Mouse (Mus musculus): ENCODE measurements around the gene Hnrnpm. TPM values are rescaled to one million over a fixed set of nuclear protein-coding genes. Genes with fewer than 3 reads are reported as not detected.

Gene Hnrnpm
- polyA plus RNA-seq, 1 experiment, result 220 TPM

- TF ChIP-seq CTCF (IDR thresholded peaks at IDR 0.05; ENCODE audit: borderline replicate concordance, control insufficient read depth, extremely low read depth, insufficient read depth, low read length, poor library complexity), result no peak
- TF ChIP-seq POLR2A (IDR thresholded peaks at IDR 0.05; ENCODE audit: control insufficient read depth, extremely low read depth, insufficient read depth, low read length, poor library complexity), result no peak
- DNase-seq, result no peak
- H3K27me3 ChIP-seq (ENCODE audit: control insufficient read depth, insufficient read depth, low read length), result no peaks in the 10 kb centered on the region
- peaks cover 20% of the 10 kb centered on the region for H3K36me3 ChIP-seq (ENCODE audit: control insufficient read depth, insufficient read depth, low read length)
- no peak overlapping the region for H3K4me3 ChIP-seq (ENCODE audit: control insufficient read depth, insufficient read depth, low read length)
- no peak overlapping the region for H3K27ac ChIP-seq (ENCODE audit: control insufficient read depth, insufficient read depth, low read length)
- no peaks in the 10 kb centered on the region; the same call in 1 of the 2 replicates for H3K4me1 ChIP-seq (replicated peaks; ENCODE audit: control insufficient read depth, insufficient read depth, low read length)
Observed at GRCm38 (mm10) chr17:33678771-33679170, 7.9 kb downstream of the Hnrnpm start.

GRCm38 (mm10) chr17:33676086-33676485 is 10.6 kb downstream of the Hnrnpm start:
- 100% methylated on average over 2 of the region's 2 CpGs for WGBS
- peaks cover 20% of the 10 kb centered on the region for H3K36me3 ChIP-seq (ENCODE audit: control insufficient read depth, insufficient read depth, low read length)
- H3K4me3 ChIP-seq (ENCODE audit: control insufficient read depth, insufficient read depth, low read length), result no peak overlapping the region
- H3K4me1 ChIP-seq (replicated peaks; ENCODE audit: control insufficient read depth, insufficient read depth, low read length), result no peaks in the 10 kb centered on the region
- no peak overlapping the region for H3K27ac ChIP-seq (ENCODE audit: control insufficient read depth, insufficient read depth, low read length)
- TF ChIP-seq CTCF (IDR thresholded peaks at IDR 0.05; ENCODE audit: borderline replicate concordance, control insufficient read depth, extremely low read depth, insufficient read depth, low read length, poor library complexity) (no peak), POLR2A (IDR thresholded peaks at IDR 0.05; ENCODE audit: control insufficient read depth, extremely low read depth, insufficient read depth, low read length, poor library complexity) (no peak)
- no peaks in the 10 kb centered on the region for H3K27me3 ChIP-seq (ENCODE audit: control insufficient read depth, insufficient read depth, low read length)
- DNase-seq, result no peak

DNA sequence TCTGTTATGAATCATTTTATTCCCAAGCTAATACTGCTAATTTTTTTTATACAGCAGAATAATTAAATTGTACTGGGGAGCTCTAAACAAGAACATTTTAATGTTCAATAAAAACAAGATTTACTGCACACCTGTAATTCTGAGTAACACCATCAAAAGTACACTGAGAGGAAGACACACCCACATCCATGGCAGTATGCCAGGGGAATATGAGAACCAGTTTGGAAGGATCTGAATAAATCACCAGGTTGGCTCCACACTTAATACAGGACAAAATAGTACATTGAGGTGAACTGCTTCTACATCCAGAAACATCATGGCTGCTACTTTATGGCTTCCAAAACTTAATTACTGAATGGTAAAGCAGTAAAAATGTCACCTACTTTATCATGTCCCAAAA is 11.2 kb downstream of the Hnrnpm start:
- no peak for DNase-seq
- TF ChIP-seq POLR2A (IDR thresholded peaks at IDR 0.05; ENCODE audit: control insufficient read depth, extremely low read depth, insufficient read depth, low read length, poor library complexity), result no peak
- no peak for TF ChIP-seq CTCF (IDR thresholded peaks at IDR 0.05; ENCODE audit: borderline replicate concordance, control insufficient read depth, extremely low read depth, insufficient read depth, low read length, poor library complexity)
- Histone ChIP-seq H3K4me1 (replicated peaks; ENCODE audit: control insufficient read depth, insufficient read depth, low read length) (no peaks in the 10 kb centered on the region), H3K4me3 (ENCODE audit: control insufficient read depth, insufficient read depth, low read length) (no peak overlapping the region), H3K27me3 (ENCODE audit: control insufficient read depth, insufficient read depth, low read length) (no peaks in the 10 kb centered on the region), H3K27ac (ENCODE audit: control insufficient read depth, insufficient read depth, low read length) (no peak overlapping the region), H3K36me3 (ENCODE audit: control insufficient read depth, insufficient read depth, low read length) (peaks cover 20% of the 10 kb centered on the region)

DNA sequence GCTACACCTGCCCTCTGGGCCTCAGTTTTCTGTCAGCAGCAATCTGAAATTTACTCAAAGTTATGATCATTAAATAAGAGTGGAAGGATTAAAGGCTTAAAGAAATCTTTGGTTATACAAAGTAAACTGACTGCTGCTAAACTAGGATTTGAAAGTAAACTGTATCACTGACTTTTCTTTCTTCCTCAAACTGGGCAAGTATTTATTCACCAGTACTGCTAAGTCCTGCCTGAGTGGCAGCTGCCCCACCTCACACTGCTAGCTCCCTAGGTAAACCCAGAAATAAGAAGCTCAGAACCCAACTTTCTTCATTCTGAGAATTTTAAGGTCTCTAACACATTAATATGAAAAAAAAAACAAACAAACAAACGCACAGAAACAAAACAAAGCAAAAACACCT is 12.8 kb downstream of the Hnrnpm start:
- TF ChIP-seq CTCF (IDR thresholded peaks at IDR 0.05; ENCODE audit: borderline replicate concordance, control insufficient read depth, extremely low read depth, insufficient read depth, low read length, poor library complexity), result no peak
- TF ChIP-seq POLR2A (IDR thresholded peaks at IDR 0.05; ENCODE audit: control insufficient read depth, extremely low read depth, insufficient read depth, low read length, poor library complexity), result no peak
- Histone ChIP-seq H3K27ac (ENCODE audit: control insufficient read depth, insufficient read depth, low read length) (no peak overlapping the region), H3K27me3 (ENCODE audit: control insufficient read depth, insufficient read depth, low read length) (no peaks in the 10 kb centered on the region), H3K4me1 (replicated peaks; ENCODE audit: control insufficient read depth, insufficient read depth, low read length) (no peaks in the 10 kb centered on the region), H3K36me3 (ENCODE audit: control insufficient read depth, insufficient read depth, low read length) (peaks cover 24% of the 10 kb centered on the region), H3K4me3 (ENCODE audit: control insufficient read depth, insufficient read depth, low read length) (no peak overlapping the region)
- DNase-seq, result no peak
- WGBS, result 89% methylated on average over 1 of the region's 1 CpGs

DNA sequence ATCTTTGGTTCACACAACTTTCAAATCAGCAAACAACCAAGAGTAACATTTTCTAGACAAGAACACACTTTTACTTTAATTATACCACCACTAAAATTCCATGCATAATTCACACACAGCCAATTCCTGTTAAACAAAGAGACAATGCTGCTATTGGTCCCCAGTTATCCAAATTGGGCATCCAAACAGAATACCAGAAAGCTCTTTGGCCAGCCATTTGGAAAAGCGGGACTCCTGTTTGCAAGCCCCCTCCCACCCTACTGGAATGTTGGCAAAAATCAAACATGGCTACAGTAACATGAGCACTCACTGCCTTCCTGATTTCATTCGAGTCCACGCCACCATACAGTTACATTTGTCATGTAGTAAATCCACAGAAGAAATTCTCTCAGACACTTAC is 17.0 kb downstream of the Hnrnpm start:
- Histone ChIP-seq H3K4me1 (replicated peaks; ENCODE audit: control insufficient read depth, insufficient read depth, low read length) (no peaks in the 10 kb centered on the region), H3K27ac (ENCODE audit: control insufficient read depth, insufficient read depth, low read length) (no peak overlapping the region), H3K27me3 (ENCODE audit: control insufficient read depth, insufficient read depth, low read length) (no peaks in the 10 kb centered on the region), H3K36me3 (ENCODE audit: control insufficient read depth, insufficient read depth, low read length) (peaks cover 41% of the 10 kb centered on the region), H3K4me3 (ENCODE audit: control insufficient read depth, insufficient read depth, low read length) (no peak overlapping the region)
- no peak for DNase-seq
- TF ChIP-seq CTCF (IDR thresholded peaks at IDR 0.05; ENCODE audit: borderline replicate concordance, control insufficient read depth, extremely low read depth, insufficient read depth, low read length, poor library complexity), result no peak
- no peak for TF ChIP-seq POLR2A (IDR thresholded peaks at IDR 0.05; ENCODE audit: control insufficient read depth, extremely low read depth, insufficient read depth, low read length, poor library complexity)
- 98% methylated on average over 3 of the region's 3 CpGs for WGBS

- no peaks in the 10 kb centered on the region for H3K4me1 ChIP-seq (replicated peaks; ENCODE audit: control insufficient read depth, insufficient read depth, low read length)
- WGBS, result 92% methylated on average over 3 of the region's 3 CpGs
Observed at GRCm38 (mm10) chr17:33666813-33667212, 19.8 kb downstream of the Hnrnpm start.

DNA sequence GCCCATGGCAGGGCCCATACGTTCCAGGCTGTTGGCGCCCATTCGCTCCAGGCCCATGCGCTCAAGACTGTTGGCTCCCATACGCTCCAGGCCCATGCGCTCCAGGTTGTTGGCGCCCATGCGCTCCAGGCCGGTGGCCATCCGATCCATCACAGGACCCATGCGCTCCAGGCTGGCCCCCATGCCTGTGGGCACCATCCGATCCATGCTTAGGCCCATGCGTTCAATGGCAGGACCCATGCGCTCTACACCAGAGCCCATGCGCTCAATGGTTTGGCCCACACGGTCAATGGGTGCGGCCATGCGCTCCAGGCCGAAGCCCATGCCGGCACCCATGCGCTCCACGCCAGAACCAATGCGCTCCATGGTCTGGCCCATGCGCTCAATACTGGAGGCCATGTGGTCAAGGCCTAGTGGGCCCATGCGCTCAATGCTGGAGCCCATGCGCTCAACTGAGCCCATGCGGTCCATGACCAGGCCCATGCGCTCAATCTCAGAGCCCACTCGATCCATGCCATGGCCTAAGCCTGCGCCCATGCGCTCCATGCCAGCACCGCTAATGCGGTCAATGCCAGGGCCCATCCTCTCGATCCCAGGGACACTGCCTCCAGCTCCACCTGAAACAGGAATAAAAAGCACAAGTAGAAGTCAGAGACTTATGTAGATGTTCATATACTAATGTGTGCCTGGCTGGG is 36.7 kb downstream of the Hnrnpm start:
- Histone ChIP-seq H3K36me3 (ENCODE audit: control insufficient read depth, insufficient read depth, low read length) (peaks cover 91% of the 10 kb centered on the region), H3K27ac (ENCODE audit: control insufficient read depth, insufficient read depth, low read length) (no peak overlapping the region), H3K27me3 (ENCODE audit: control insufficient read depth, insufficient read depth, low read length) (no peaks in the 10 kb centered on the region), H3K4me3 (ENCODE audit: control insufficient read depth, insufficient read depth, low read length) (no peak overlapping the region), H3K4me1 (replicated peaks; ENCODE audit: control insufficient read depth, insufficient read depth, low read length) (no peaks in the 10 kb centered on the region)
- DNase-seq, result no peak
- 97% methylated on average over 34 of the region's 34 CpGs for WGBS
- no peak for TF ChIP-seq CTCF (IDR thresholded peaks at IDR 0.05; ENCODE audit: borderline replicate concordance, control insufficient read depth, extremely low read depth, insufficient read depth, low read length, poor library complexity)
- TF ChIP-seq POLR2A (IDR thresholded peaks at IDR 0.05; ENCODE audit: control insufficient read depth, extremely low read depth, insufficient read depth, low read length, poor library complexity), result no peak

More at GRCm38 (mm10) chr17:33666813-33667212, 19.8 kb downstream of the Hnrnpm start:
- peaks cover 61% of the 10 kb centered on the region for H3K36me3 ChIP-seq (ENCODE audit: control insufficient read depth, insufficient read depth, low read length)
- no peak overlapping the region for H3K4me3 ChIP-seq (ENCODE audit: control insufficient read depth, insufficient read depth, low read length)
- no peak for DNase-seq
- H3K27me3 ChIP-seq (ENCODE audit: control insufficient read depth, insufficient read depth, low read length), result no peaks in the 10 kb centered on the region
- no peak overlapping the region for H3K27ac ChIP-seq (ENCODE audit: control insufficient read depth, insufficient read depth, low read length)
- TF ChIP-seq CTCF (IDR thresholded peaks at IDR 0.05; ENCODE audit: borderline replicate concordance, control insufficient read depth, extremely low read depth, insufficient read depth, low read length, poor library complexity) (no peak), POLR2A (IDR thresholded peaks at IDR 0.05; ENCODE audit: control insufficient read depth, extremely low read depth, insufficient read depth, low read length, poor library complexity) (no peak)

Measured in thymus, adult 2 months (tissue).